Mouse (Mus musculus): ENCODE data around the gene Rad52. TPM values are rescaled to one million over a fixed set of nuclear protein-coding genes. Genes with fewer than 3 reads are reported as not detected.

Rad52 gene
- 23.4 and 25.4 TPM in 2 replicates for polyA plus RNA-seq (2016; fragmentation: Nextera tagmentation; extraction: Ambion mirVana)

DNA sequence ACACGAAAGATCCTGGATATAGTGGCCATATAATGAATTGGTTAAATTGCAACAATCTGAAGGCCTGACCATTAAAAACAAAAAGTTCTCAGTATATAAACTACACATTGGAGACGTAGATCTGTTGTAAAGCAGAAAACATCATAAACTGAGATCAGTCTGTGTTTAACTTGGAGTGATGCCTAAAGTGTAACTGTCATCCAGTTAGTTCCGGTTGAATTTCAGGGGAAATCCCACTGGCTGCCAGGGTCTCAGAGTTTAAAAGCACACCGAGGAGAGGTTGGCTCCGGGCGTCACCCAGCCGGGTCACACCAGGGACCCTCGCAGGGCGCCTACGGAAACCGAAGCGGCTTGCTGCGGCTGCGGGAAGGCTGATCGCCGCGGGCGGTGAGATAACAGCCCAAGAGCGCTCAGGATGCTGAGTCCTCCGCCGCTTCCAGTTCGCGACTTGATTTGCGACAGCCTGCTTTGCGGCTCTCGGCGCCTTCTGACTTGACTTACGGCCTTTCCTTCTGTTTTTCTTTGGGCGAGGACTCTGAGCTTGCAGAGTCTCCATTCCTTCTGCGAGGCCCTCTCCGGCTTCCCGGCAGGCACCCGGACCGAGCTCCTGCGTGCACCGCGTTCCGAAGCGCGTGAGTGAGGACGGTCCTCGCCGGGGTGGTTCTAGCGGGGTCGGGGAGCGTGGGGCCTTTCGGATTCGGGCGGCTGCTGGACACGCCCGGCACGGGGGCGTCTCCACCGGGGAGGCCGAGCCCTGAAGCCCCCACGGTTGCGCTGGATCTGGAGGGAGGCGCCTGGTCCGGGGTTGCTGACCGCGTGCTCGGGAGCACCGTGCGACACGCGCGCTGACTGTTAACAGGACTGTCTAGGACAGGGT, at the start of gene Rad52:
Gene Rad52 (plus strand): TSS at position 495 of the 877 bp plus-strand sequence.
- peak; percentile 88 for DNase-seq (ENCODE audit: low spot score)
- Histone ChIP-seq H3K27me3 (ENCODE audit: low read depth, poor library complexity, severe bottlenecking) (no peaks in the 10 kb centered on the region), H3K27ac (replicated peaks) (peak within 1 kb of the TSS; percentile 95), H3K4me1 (peaks cover 16% of the 10 kb centered on the region), H3K36me3 (peaks cover 14% of the 10 kb centered on the region), H3K4me3 (peak within 1 kb of the TSS; percentile 96), H3K9me3 (replicated peaks) (no peaks in the 10 kb centered on the region)
- WGBS = 1% methylated on average over 67 of the region's 67 CpGs

- Histone ChIP-seq H3K9me3 (replicated peaks) (no peaks in the 10 kb centered on the region), H3K4me1 (peaks cover 11% of the 10 kb centered on the region), H3K27me3 (ENCODE audit: low read depth, poor library complexity, severe bottlenecking) (no peaks in the 10 kb centered on the region), H3K27ac (replicated peaks) (no peak overlapping the region), H3K4me3 (no peak overlapping the region), H3K36me3 (no peaks in the 10 kb centered on the region)
- no peak for DNase-seq (ENCODE audit: low spot score)
- WGBS = 53% methylated on average over 2 of the region's 2 CpGs
Measured at GRCm38 (mm10) chr6:119854156-119854555, 48.3 kb upstream of the Rad52 start.

DNA sequence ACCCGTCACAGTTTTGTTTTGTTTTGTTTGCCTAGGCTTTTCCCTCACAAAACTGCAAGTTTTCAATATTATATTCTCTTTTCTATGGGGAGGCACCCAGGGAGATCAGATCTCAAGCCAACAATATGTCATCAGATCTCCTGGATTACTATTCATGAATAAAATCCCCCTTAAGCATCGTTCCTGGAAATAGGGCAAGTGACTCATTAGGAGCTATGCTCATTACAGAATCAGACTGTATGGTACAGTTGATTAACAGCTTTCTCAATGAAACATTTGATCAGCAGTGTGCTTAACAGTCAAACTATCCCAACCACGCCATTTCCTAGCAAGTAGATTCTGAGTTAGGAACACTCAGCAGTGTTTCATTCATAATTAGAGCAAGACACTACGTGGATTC, 47.0 kb upstream of the Rad52 start:
- no peak overlapping the region for H3K27ac ChIP-seq (replicated peaks)
- no peak for DNase-seq (ENCODE audit: low spot score)
- no peak overlapping the region for H3K4me3 ChIP-seq
- WGBS = 91% methylated on average over 4 of the region's 4 CpGs
- H3K4me1 ChIP-seq = 0 out of 2 replicates have a peak, but pooled peaks cover 3% of the 10 kb centered on the region
- H3K9me3 ChIP-seq (replicated peaks) = no peaks in the 10 kb centered on the region
- H3K27me3 ChIP-seq (ENCODE audit: low read depth, poor library complexity, severe bottlenecking) = no peaks in the 10 kb centered on the region
- no peaks in the 10 kb centered on the region for H3K36me3 ChIP-seq

DNA sequence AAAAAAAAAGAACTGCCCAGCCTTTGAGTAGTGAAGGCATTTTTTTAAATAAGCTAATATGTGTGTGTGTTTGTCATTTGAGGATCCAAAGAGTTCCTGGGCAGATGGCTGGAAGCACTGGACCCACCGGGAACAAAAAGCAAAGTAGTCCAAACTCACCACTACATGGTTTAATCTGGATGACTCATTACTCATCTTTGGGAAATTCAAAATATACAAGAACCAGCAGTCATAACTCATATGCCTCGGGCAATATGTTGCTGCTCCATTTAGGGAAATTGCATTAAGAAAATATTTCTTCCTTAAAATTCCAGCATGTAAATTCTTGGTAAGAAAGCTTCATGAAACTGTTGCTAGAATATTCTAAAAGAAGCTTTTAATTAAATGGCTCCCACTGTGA, 42.3 kb upstream of the Rad52 start:
- no peaks in the 10 kb centered on the region for H3K27me3 ChIP-seq (ENCODE audit: low read depth, poor library complexity, severe bottlenecking)
- H3K36me3 ChIP-seq = no peaks in the 10 kb centered on the region
- no peak for DNase-seq (ENCODE audit: low spot score)
- no peaks in the 10 kb centered on the region for H3K9me3 ChIP-seq (replicated peaks)
- peaks cover 14% of the 10 kb centered on the region for H3K4me1 ChIP-seq
- no peak overlapping the region for H3K4me3 ChIP-seq
- no peak overlapping the region for H3K27ac ChIP-seq (replicated peaks)
- WGBS = 93% methylated on average over 2 of the region's 2 CpGs

DNA sequence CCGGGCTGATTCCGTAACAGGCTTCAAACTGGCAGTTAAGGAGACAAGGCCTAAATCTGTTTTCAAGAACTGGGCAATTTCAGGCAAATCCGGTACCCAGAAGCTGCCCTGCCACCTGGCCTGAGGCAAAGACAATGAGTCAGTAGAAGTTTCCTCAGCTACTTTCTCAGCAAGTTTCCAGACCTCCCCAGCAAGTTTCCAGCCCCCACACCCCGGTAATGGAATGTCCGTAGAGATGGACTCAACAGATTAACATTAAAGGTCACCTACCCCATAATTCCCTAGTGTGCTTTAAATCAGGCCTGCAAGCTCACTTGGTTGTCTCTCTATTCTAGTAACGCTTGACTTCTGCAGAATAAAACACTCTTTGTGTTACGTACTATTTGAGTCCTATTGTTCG, 41.0 kb upstream of the Rad52 start:
- Histone ChIP-seq H3K4me3 (no peak overlapping the region), H3K36me3 (no peaks in the 10 kb centered on the region), H3K9me3 (replicated peaks) (no peaks in the 10 kb centered on the region), H3K27ac (replicated peaks) (peak overlapping the region; percentile 49), H3K27me3 (ENCODE audit: low read depth, poor library complexity, severe bottlenecking) (no peaks in the 10 kb centered on the region), H3K4me1 (peaks cover 14% of the 10 kb centered on the region)
- 36% methylated on average over 8 of the region's 8 CpGs for WGBS
- DNase-seq (ENCODE audit: low spot score) = no peak

DNA sequence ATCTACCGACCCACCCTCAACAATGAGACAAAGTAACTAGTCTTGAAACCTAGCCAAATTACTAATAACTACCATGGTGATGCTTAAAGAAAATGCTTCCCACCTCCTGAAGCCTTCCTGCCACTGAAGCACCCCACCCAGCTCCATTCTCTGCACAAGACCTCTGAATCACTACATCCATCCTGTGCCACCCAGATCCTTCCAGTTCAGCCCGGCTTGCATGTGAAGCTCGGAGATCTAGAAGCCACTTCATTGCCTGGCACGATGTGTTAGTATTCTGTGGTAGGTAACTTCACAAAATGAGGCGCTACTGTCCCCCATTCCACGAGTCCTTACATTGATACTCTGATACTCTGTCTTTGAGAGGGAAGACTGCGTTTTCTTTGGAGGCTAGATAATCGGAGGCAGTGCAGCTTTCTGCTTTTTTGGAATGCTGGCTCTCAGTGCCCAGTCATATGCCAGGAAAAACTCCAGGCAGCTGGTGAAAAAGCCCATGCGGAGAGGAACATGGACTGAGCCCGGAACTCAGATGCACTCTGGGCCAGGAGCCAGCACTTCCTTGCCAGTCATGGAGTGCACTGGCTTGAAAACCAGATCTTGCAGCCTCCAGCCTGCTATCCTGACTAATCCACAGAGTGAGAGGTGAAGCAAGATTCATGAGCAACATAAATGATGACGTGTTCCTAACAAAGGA, 38.0 kb upstream of the Rad52 start:
- Histone ChIP-seq H3K36me3 (no peaks in the 10 kb centered on the region), H3K27ac (replicated peaks) (no peak overlapping the region), H3K9me3 (replicated peaks) (no peaks in the 10 kb centered on the region), H3K4me3 (no peak overlapping the region), H3K4me1 (peaks cover 14% of the 10 kb centered on the region), H3K27me3 (ENCODE audit: low read depth, poor library complexity, severe bottlenecking) (no peaks in the 10 kb centered on the region)
- 91% methylated on average over 11 of the region's 11 CpGs for WGBS
- DNase-seq (ENCODE audit: low spot score) = no peak

DNA sequence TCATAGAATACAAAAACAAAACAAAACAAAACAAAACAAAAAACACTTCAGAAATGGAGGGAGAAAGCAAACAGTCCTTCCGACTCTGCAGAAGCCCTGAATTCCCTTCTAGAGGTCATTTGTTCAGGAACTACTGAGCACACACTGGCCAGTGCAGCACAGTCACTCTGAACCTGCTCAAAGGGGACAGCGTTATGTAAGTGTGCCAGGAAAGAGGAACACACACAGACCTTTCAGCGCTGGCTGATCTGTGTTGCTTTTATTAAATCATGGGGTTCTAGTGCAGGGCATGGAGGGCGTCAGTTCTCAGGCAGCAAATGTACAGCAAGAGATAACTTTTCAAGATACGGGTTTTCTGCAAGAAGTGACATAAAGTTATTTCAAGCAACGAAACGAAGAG, 19.3 kb upstream of the Rad52 start:
- 87% methylated on average over 7 of the region's 7 CpGs for WGBS
- Histone ChIP-seq H3K27me3 (ENCODE audit: low read depth, poor library complexity, severe bottlenecking) (no peaks in the 10 kb centered on the region), H3K4me3 (no peak overlapping the region), H3K36me3 (no peaks in the 10 kb centered on the region), H3K9me3 (replicated peaks) (no peaks in the 10 kb centered on the region), H3K27ac (replicated peaks) (no peak overlapping the region), H3K4me1 (peaks cover 5% of the 10 kb centered on the region; the same call in 1 of the 2 replicates)
- DNase-seq (ENCODE audit: low spot score) = no peak

GRCm38 (mm10) chr6:119892711-119893110, 9.8 kb upstream of the Rad52 start:
- Histone ChIP-seq H3K4me3 (no peak overlapping the region), H3K4me1 (no peaks in the 10 kb centered on the region), H3K27me3 (ENCODE audit: low read depth, poor library complexity, severe bottlenecking) (no peaks in the 10 kb centered on the region), H3K27ac (replicated peaks) (no peak overlapping the region), H3K36me3 (no peaks in the 10 kb centered on the region), H3K9me3 (replicated peaks) (no peaks in the 10 kb centered on the region)
- no peak for DNase-seq (ENCODE audit: low spot score)
- 86% methylated on average over 7 of the region's 7 CpGs for WGBS

DNA sequence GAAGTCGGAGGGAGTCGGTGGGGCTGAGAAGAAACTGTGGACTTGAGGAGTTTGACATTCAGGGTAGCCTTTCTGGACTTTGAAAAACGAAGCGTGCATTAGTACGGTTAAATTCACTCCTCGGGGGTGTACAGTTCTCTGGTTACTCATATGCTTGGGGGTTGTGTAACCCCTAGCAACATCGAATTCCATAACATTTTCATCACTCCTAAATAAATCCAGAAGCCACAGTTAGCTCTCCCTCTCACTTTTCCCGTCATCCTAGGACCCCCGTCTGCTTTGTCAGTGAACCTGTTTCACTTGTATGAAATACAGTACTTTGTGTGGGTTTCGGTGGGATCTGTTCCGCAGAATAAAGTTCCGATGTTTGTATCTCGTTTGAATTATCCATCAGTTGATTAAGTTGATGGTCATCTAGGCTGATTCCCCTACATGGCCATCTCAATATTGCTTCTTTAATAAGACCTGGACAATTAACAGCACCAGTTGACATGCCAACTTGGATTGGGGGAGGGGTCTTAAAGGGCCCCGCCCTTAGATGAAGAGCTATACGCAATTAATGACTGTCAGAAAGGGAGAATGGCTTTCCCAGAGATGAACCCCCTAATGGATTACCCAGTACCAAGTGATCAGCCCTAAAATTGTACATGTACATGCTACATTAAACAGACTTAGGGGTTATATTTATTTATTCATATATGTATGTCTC, 737 bp downstream of the Rad52 start:
- 23% methylated on average over 15 of the region's 15 CpGs for WGBS
- DNase-seq (ENCODE audit: low spot score) = no peak
- peak overlapping the region; percentile 95 for H3K27ac ChIP-seq (replicated peaks)

DNA sequence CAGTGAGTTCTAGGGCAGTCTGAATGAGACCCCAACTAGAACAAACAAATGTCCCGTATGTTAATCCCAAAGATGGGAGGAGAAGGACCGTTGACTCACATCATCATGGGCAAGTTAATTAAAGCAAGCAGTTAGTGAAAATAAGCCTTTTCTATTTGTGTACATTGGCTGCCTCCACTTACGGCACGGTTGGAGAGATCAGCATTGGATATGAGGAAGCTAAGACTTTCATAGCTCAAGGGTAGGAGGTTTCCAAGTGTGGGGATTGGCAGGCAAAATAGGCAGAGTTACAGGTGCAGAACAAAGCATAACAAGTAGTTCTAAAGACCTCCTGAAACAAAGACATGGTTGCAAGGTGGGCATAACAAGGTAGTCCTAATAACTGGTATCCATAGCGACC, 3.0 kb downstream of the Rad52 start:
- Histone ChIP-seq H3K9me3 (replicated peaks) (no peaks in the 10 kb centered on the region), H3K36me3 (peaks cover 14% of the 10 kb centered on the region), H3K4me3 (no peak overlapping the region), H3K4me1 (peaks cover 16% of the 10 kb centered on the region), H3K27ac (replicated peaks) (no peak overlapping the region), H3K27me3 (ENCODE audit: low read depth, poor library complexity, severe bottlenecking) (no peaks in the 10 kb centered on the region)
- 88% methylated on average over 5 of the region's 5 CpGs for WGBS
- DNase-seq (ENCODE audit: low spot score) = no peak

More for the DNA sequence above, 737 bp downstream of the Rad52 start:
- Histone ChIP-seq H3K4me3 (peak overlapping the region; percentile 96), H3K36me3 (peaks cover 14% of the 10 kb centered on the region), H3K4me1 (peaks cover 16% of the 10 kb centered on the region), H3K9me3 (replicated peaks) (no peaks in the 10 kb centered on the region), H3K27me3 (ENCODE audit: low read depth, poor library complexity, severe bottlenecking) (no peaks in the 10 kb centered on the region)

DNA sequence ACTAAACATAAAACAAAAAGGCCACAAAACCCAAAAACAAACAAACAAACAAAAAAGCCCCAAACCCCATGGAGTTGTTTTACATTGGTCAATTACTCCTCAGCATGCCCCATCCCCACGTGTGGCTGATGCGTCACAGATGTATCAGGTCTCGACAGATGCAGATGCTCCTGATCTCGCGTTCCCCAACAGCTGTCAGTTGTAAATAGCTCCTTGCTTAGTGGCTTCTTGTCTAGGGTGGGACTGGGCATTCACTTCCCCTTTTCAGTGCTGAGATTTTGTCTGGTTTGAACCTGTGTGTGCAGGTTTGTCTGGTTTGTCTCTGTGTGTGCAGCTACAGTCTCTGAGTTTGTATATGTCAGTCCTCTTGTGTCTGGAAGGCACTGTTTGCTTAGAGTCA, 9.5 kb downstream of the Rad52 start:
- WGBS = 91% methylated on average over 5 of the region's 5 CpGs
- no peak for DNase-seq (ENCODE audit: low spot score)
- H3K4me3 ChIP-seq = no peak overlapping the region
- H3K27ac ChIP-seq (replicated peaks) = no peak overlapping the region
- no peaks in the 10 kb centered on the region for H3K9me3 ChIP-seq (replicated peaks)
- H3K4me1 ChIP-seq = no peaks in the 10 kb centered on the region
- peaks cover 60% of the 10 kb centered on the region for H3K36me3 ChIP-seq
- no peaks in the 10 kb centered on the region for H3K27me3 ChIP-seq (ENCODE audit: low read depth, poor library complexity, severe bottlenecking)

- Histone ChIP-seq H3K36me3 (peaks cover 94% of the 10 kb centered on the region), H3K4me3 (no peak overlapping the region), H3K4me1 (no peaks in the 10 kb centered on the region), H3K27ac (replicated peaks) (no peak overlapping the region), H3K27me3 (ENCODE audit: low read depth, poor library complexity, severe bottlenecking) (no peaks in the 10 kb centered on the region), H3K9me3 (replicated peaks) (no peaks in the 10 kb centered on the region)
- 89% methylated on average over 5 of the region's 5 CpGs for WGBS
- DNase-seq (ENCODE audit: low spot score) = no peak
Measured at GRCm38 (mm10) chr6:119915710-119916109, 13.2 kb downstream of the Rad52 start.
